Mouse (Mus musculus) MN1 (cell line): ENCODE data around the gene Trim50.

Source experiments
- DNase-seq: peaks from one replicate; pipeline ENCODE4 v3.0.0-alpha.2; 2016; ENCODE audit warnings: low spot score

Gene Trim50

GRCm38 (mm10) chr5:135352995-135353394 is at the start of gene Trim50:
TSS of gene Trim50 (plus strand) at chr5:135353295.
- DNase-seq = no peak

GRCm38 (mm10) chr5:135306321-135306965 is 46.7 kb upstream of the Trim50 start:
- no peak for DNase-seq

- no peak for DNase-seq
Measured at GRCm38 (mm10) chr5:135316177-135316576, 36.9 kb upstream of the Trim50 start.

GRCm38 (mm10) chr5:135319856-135320255 is 33.2 kb upstream of the Trim50 start:
- DNase-seq = no peak

- no peak for DNase-seq
Measured at GRCm38 (mm10) chr5:135322197-135322596, 30.9 kb upstream of the Trim50 start.

- no peak for DNase-seq
Measured at GRCm38 (mm10) chr5:135326121-135326659, 26.9 kb upstream of the Trim50 start.

- DNase-seq = no peak
Measured at GRCm38 (mm10) chr5:135329471-135329870, 23.6 kb upstream of the Trim50 start.

GRCm38 (mm10) chr5:135330201-135330600 is 22.9 kb upstream of the Trim50 start:
- no peak for DNase-seq

GRCm38 (mm10) chr5:135331161-135331560 is 21.9 kb upstream of the Trim50 start:
- DNase-seq = no peak

- no peak for DNase-seq
Measured at GRCm38 (mm10) chr5:135337575-135337974, 15.5 kb upstream of the Trim50 start.

- DNase-seq = no peak
Measured at GRCm38 (mm10) chr5:135345989-135346388, 7.1 kb upstream of the Trim50 start.

- DNase-seq = peak; percentile 37
Measured at GRCm38 (mm10) chr5:135346430-135346829, 6.7 kb upstream of the Trim50 start.

GRCm38 (mm10) chr5:135347511-135348011 is 5.5 kb upstream of the Trim50 start:
- no peak for DNase-seq

- DNase-seq = no peak
Measured at GRCm38 (mm10) chr5:135349862-135350261, 3.2 kb upstream of the Trim50 start, which contains the start of gene Fkbp6. TSS of gene Fkbp6 (minus strand) at chr5:135350044.

GRCm38 (mm10) chr5:135351606-135352005 is 1.5 kb upstream of the Trim50 start:
- no peak for DNase-seq

GRCm38 (mm10) chr5:135353564-135353963 is 469 bp downstream of the Trim50 start:
- DNase-seq = no peak

GRCm38 (mm10) chr5:135356090-135356489 is 3.0 kb downstream of the Trim50 start:
- DNase-seq = peak; percentile 54

GRCm38 (mm10) chr5:135357556-135357955 is 4.5 kb downstream of the Trim50 start:
- DNase-seq = no peak

- no peak for DNase-seq
Measured at GRCm38 (mm10) chr5:135359772-135360171, 6.7 kb downstream of the Trim50 start.

- no peak for DNase-seq
Measured at GRCm38 (mm10) chr5:135362572-135362971, 9.5 kb downstream of the Trim50 start.

- peak; percentile 69 for DNase-seq
Measured at GRCm38 (mm10) chr5:135363540-135363939, 10.4 kb downstream of the Trim50 start.

GRCm38 (mm10) chr5:135367841-135368240 is 14.7 kb downstream of the Trim50 start:
- DNase-seq = peak; percentile 52

- no peak for DNase-seq
Measured at GRCm38 (mm10) chr5:135368312-135368711, 15.2 kb downstream of the Trim50 start.

GRCm38 (mm10) chr5:135369196-135369595 is 16.1 kb downstream of the Trim50 start:
- DNase-seq = peak; percentile 44
